Mouse (Mus musculus): Measurements from ENCODE around the gene Dpagt1.

DNA sequence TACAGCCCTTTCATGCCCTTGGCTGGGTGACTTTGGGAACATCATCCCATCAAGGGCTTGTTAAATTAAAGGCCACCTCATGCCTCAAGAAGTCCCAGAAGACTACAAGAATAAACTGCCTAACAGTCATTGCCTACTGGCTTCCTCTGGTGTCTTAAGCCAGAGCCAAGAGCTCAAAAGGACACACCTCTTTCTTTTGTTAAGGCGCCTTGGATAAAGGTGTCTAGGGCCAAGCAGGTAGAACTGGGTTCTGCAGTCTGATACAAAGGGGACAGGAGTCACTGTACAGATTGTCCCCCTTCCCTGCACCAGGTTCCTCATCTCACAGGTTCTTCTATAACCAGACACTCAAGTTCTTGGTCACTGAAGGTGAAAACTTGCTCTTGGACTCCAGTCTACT, 16.8 kb downstream of the Dpagt1 start:
- TF ChIP-seq CTCF (IDR thresholded peaks at IDR 0.05; ENCODE audit: borderline replicate concordance, control insufficient read depth, extremely low read depth, insufficient read depth, low read length, poor library complexity) (no peak), POLR2A (IDR thresholded peaks at IDR 0.05; ENCODE audit: control insufficient read depth, extremely low read depth, insufficient read depth, low read length, poor library complexity) (no peak)
